Mouse (Mus musculus) neural tube, embryonic 10.5 days (tissue): ENCODE results near the gene Cog4.
"Not testable (repeated sequence)": the region's sequence is repeated elsewhere in the genome, so short reads cannot be mapped to it uniquely, and the experiment has no call there.

Source experiments
- DNase-seq: peaks from one replicate; pipeline ENCODE4 v3.0.0-alpha.2; 2017; ENCODE audit warnings: low spot score; ENCODE audit errors: extremely low spot score

Gene Cog4

GRCm38 (mm10) chr8:110920773-110921277, 74.4 kb downstream of the Cog4 start:
- no peak for DNase-seq

- DNase-seq = no peak
These were observed 75.3 kb downstream of the Cog4 start for GRCm38 (mm10) chr8:110921492-110922230.

- DNase-seq = no peak
These were observed 79.3 kb downstream of the Cog4 start for GRCm38 (mm10) chr8:110925691-110926140.

DNA sequence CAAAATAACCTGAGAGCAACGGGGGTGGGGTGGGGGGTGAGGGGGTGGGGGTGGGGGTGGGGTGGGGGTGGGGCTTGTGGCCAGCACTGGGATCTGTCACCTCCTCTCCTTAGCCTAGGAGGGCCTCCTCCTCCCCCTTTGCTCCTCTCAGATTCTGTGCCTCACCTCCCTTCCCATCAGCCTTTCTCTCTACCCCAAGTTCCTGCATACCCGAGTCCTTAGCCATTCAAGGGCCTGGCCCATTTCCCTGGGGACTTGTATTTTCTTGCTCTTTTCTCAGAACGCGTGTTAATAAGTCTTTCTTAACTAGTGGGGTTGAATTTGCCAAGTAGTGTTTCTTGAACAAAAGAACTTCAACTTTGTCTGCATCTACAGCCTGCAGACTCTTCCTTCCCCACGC, 80.3 kb downstream of the Cog4 start:
- DNase-seq = no peak

GRCm38 (mm10) chr8:110928435-110928834, 82.0 kb downstream of the Cog4 start:
- no peak for DNase-seq

GRCm38 (mm10) chr8:110929066-110929465, 82.7 kb downstream of the Cog4 start:
- no peak for DNase-seq

- not testable (repeated sequence) for DNase-seq
These were observed 83.3 kb downstream of the Cog4 start for GRCm38 (mm10) chr8:110929672-110930071.

DNA sequence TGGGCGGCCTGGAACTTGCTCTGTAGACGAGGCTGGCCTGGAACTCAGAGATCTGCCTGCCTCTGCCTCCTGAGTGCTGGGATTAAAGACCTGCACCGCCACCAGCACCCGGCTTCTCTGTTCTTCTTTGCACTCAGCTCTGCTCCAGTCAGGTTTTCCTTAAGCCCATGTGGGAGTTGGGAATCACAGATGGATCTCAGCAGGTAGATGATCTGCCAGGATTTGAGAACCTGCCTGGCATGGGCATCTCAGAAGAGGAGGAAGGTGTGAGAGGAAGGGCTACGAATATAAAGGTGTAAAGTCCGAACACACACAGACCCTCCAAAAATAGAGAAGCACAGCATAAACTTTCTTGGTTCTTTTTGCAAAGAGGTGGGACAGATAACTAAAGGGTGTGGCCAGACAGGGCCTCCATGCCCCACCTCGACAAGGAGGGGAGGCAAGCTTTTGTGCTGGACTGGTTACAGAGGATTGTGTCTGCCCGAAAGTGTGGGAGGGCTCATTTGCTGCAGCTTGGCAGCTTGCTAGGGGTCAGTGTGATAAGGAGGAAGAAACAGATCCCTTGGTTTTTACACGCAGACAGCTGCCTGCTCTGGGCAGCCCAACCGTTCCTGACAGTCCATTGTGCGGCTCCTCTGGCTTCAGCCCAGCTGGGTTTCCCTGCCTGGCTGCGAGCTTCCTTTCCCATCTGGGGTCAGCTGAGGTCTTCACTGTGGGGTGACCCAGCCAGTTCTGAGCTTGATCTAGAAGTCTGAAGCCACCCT, 85.0 kb downstream of the Cog4 start:
- DNase-seq = no peak
